Mouse (Mus musculus): ENCODE measurements around the gene Fbxo2. TPM values are rescaled to one million over a fixed set of nuclear protein-coding genes. Genes with fewer than 3 reads are reported as not detected.
"Not testable (repeated sequence)": the region's sequence is repeated elsewhere in the genome, so short reads cannot be mapped to it uniquely, and the experiment has no call there.

Fbxo2 gene
- 0.84 and 1.0 TPM in 2 replicates for polyA plus RNA-seq (2015; fragmentation: Nextera tagmentation; extraction: Ambion mirVana)

- WGBS = 1% methylated on average over 43 of the region's 43 CpGs
- peak within 1 kb of the TSS; percentile 100 for H3K4me2 ChIP-seq
- no peak within 1 kb of the TSS for H3K27ac ChIP-seq
- no peaks in the 10 kb centered on the region for H3K9me3 ChIP-seq
- peak within 1 kb of the TSS; percentile 13; the same call in 1 of the 2 replicates for H3K9ac ChIP-seq
- no peaks in the 10 kb centered on the region for H3K36me3 ChIP-seq
- H3K4me3 ChIP-seq (replicated peaks) = peak within 1 kb of the TSS; percentile 56
- peak; percentile 40 for ATAC-seq (ENCODE audit: insufficient read depth, low FRiP score, low read depth)
- H3K27me3 ChIP-seq (replicated peaks) = peaks cover 59% of the 10 kb centered on the region
- H3K4me1 ChIP-seq = peaks cover 28% of the 10 kb centered on the region
These were observed at the start of gene Fbxo2, which contains the start of gene Fbxo44 for GRCm38 (mm10) chr4:148160436-148161390. Gene Fbxo2 (plus strand): TSS chr4:148160621. Gene Fbxo44 (minus strand): TSS chr4:148160482.

DNA sequence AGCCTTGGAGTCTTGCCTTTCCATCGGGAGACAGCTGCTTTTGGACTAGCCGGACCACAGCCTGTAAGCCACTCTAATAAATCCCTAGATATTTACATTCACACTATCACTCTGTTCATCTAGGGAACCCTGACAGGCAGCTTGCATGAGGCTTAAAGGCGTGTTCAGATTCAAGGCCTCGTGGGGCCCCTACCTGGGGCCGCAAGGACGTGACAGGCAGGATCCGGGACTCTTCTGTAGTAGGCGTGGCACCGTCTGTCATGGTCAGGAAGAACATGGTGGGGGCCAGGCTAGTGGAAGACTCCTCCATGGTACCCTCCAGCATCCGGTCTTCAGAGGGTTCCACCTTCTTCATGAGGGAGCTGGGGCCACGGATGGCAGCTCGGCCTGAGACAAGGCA, 47.9 kb upstream of the Fbxo2 start:
- 68% methylated on average over 12 of the region's 12 CpGs for WGBS
- peaks cover 12% of the 10 kb centered on the region; the same call in 1 of the 2 replicates for H3K4me1 ChIP-seq
- H3K9ac ChIP-seq = no peak overlapping the region

GRCm38 (mm10) chr4:148114758-148115391, 45.5 kb upstream of the Fbxo2 start:
- Histone ChIP-seq H3K27me3 (replicated peaks) (no peaks in the 10 kb centered on the region), H3K4me2 (0 out of 2 replicates have a peak overlapping the region, but pooled peaks have one; percentile 27), H3K36me3 (no peaks in the 10 kb centered on the region), H3K4me3 (replicated peaks) (no peak overlapping the region), H3K4me1 (peaks cover 9% of the 10 kb centered on the region; the same call in 1 of the 2 replicates), H3K27ac (no peak overlapping the region), H3K9ac (no peak overlapping the region), H3K9me3 (no peaks in the 10 kb centered on the region)
- ATAC-seq (ENCODE audit: insufficient read depth, low FRiP score, low read depth) = peak; percentile 56
- WGBS = 6% methylated on average over 15 of the region's 15 CpGs

More for the DNA sequence above, 47.9 kb upstream of the Fbxo2 start:
- no peaks in the 10 kb centered on the region for H3K27me3 ChIP-seq (replicated peaks)
- no peaks in the 10 kb centered on the region for H3K9me3 ChIP-seq
- ATAC-seq (ENCODE audit: insufficient read depth, low FRiP score, low read depth) = no peak
- H3K4me3 ChIP-seq (replicated peaks) = no peak overlapping the region
- H3K4me2 ChIP-seq = no peak overlapping the region
- H3K27ac ChIP-seq = no peak overlapping the region
- H3K36me3 ChIP-seq = no peaks in the 10 kb centered on the region

DNA sequence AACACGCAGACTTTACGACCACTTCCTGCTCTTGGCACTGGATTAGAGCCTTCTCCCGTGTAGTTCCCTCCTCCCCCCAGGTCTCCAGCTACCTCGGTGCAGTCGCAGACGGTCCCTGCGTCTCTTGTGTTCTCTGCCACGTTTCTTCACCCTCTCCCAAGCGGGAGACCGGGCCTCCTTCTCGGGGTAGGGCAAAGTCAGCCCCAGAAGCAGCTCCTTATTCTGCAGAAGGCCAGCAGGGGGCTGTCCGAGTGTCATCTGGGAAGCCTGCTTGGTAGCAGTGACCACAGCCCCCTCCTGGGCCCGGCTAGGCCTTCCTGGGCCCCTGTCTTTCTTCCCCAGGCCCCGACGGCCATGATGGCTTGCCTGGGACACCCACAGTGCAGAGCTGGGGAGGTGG, 45.0 kb upstream of the Fbxo2 start:
- ATAC-seq (ENCODE audit: insufficient read depth, low FRiP score, low read depth) = 0 out of 2 replicates have a peak, but pooled peaks have one; percentile 23
- Histone ChIP-seq H3K4me2 (no peak overlapping the region), H3K9ac (no peak overlapping the region), H3K36me3 (no peaks in the 10 kb centered on the region), H3K4me1 (peaks cover 9% of the 10 kb centered on the region; the same call in 1 of the 2 replicates), H3K9me3 (no peaks in the 10 kb centered on the region), H3K27me3 (replicated peaks) (no peaks in the 10 kb centered on the region), H3K27ac (no peak overlapping the region), H3K4me3 (replicated peaks) (no peak overlapping the region)
- 6% methylated on average over 15 of the region's 15 CpGs for WGBS

- Histone ChIP-seq H3K4me1 (peaks cover 9% of the 10 kb centered on the region; the same call in 1 of the 2 replicates), H3K4me2 (no peak overlapping the region), H3K4me3 (replicated peaks) (no peak overlapping the region), H3K27ac (no peak overlapping the region), H3K9me3 (no peaks in the 10 kb centered on the region), H3K9ac (no peak overlapping the region), H3K27me3 (replicated peaks) (no peaks in the 10 kb centered on the region), H3K36me3 (no peaks in the 10 kb centered on the region)
- ATAC-seq (ENCODE audit: insufficient read depth, low FRiP score, low read depth) = no peak
- 78% methylated on average over 4 of the region's 4 CpGs for WGBS
These were observed 43.8 kb upstream of the Fbxo2 start for GRCm38 (mm10) chr4:148116657-148117056.

DNA sequence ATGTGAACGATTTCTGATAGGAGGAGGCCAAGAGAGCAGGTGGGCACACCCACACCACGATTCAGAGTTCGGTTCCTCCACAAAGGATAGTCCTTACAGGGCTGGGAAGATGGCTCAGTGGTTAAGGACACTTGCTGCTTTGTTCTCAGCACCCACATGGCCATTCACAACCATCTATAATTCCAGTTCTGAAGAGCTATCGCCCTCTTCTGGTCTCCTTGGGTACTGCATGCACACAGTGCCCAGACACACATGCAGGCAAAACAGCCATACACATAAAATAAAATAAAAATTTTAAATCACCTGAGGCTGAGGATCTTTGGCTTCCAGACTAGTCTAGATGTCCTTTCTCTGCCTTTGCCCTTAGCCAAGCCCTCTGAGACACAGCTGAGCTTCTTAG, 43.0 kb upstream of the Fbxo2 start:
- no peak for ATAC-seq (ENCODE audit: insufficient read depth, low FRiP score, low read depth)
- peaks cover 9% of the 10 kb centered on the region; the same call in 1 of the 2 replicates for H3K4me1 ChIP-seq
- no peaks in the 10 kb centered on the region for H3K36me3 ChIP-seq
- H3K27ac ChIP-seq = no peak overlapping the region
- H3K4me2 ChIP-seq = no peak overlapping the region
- no peaks in the 10 kb centered on the region for H3K9me3 ChIP-seq
- WGBS = 76% methylated on average over 4 of the region's 4 CpGs
- H3K9ac ChIP-seq = no peak overlapping the region
- H3K4me3 ChIP-seq (replicated peaks) = no peak overlapping the region
- no peaks in the 10 kb centered on the region for H3K27me3 ChIP-seq (replicated peaks)

DNA sequence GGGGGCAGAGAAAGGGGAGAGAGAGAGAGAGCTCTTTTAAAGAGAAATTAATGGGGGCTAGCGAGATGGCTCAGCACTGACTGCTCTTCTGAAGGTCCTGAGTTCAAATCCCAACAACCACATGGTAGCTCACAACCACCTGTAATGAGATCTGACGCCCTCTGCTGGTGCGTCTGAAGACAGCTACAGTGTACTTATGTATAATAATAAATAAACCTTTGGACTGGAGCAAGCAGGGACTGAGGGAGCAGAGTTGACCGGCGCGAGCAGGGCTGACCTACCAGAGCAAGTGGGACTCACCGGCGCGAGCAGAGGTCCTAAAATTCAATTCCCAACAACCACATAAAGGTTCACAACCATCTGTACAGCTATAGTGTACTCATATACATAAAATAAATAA, 40.8 kb upstream of the Fbxo2 start:
- H3K4me1 ChIP-seq; H3K27me3 ChIP-seq (replicated peaks); ATAC-seq (ENCODE audit: insufficient read depth, low FRiP score, low read depth); H3K9ac ChIP-seq; H3K36me3 ChIP-seq; H3K4me2 ChIP-seq; H3K27ac ChIP-seq; H3K9me3 ChIP-seq; H3K4me3 ChIP-seq (replicated peaks): not testable (repeated sequence)
- 85% methylated on average over 9 of the region's 9 CpGs for WGBS

GRCm38 (mm10) chr4:148120555-148120954, 39.9 kb upstream of the Fbxo2 start:
- 80% methylated on average over 9 of the region's 9 CpGs for WGBS
- H3K9me3 ChIP-seq = no peaks in the 10 kb centered on the region
- no peak overlapping the region for H3K9ac ChIP-seq
- no peak overlapping the region for H3K27ac ChIP-seq
- no peaks in the 10 kb centered on the region for H3K27me3 ChIP-seq (replicated peaks)
- no peaks in the 10 kb centered on the region for H3K36me3 ChIP-seq
- ATAC-seq (ENCODE audit: insufficient read depth, low FRiP score, low read depth) = no peak
- H3K4me3 ChIP-seq (replicated peaks) = no peak overlapping the region
- no peak overlapping the region for H3K4me2 ChIP-seq
- peaks cover 2% of the 10 kb centered on the region; the same call in 1 of the 2 replicates for H3K4me1 ChIP-seq

DNA sequence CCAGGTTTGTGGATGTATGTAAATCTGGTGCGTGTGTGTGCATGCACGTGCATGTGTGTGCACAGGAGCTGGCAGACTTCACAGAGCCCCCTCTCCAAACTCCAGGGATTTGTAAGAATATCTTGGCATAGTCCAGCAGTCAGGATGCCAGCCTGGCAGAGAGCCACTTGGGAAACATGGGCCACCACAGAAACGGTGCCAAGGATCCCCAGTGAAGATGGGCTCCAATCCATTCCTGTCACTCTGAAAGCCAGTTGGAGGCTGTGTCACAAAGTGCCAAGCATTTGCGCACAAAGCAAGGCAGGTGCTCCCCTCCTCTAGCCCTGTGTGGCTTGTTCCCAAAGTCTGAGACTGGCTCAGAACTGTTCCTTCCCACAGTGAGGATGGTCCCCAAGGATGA, 39.1 kb upstream of the Fbxo2 start:
- Histone ChIP-seq H3K27me3 (replicated peaks) (0 out of 2 replicates have a peak, but pooled peaks cover 2% of the 10 kb centered on the region), H3K27ac (no peak overlapping the region), H3K9ac (no peak overlapping the region), H3K9me3 (no peaks in the 10 kb centered on the region), H3K36me3 (no peaks in the 10 kb centered on the region), H3K4me1 (no peaks in the 10 kb centered on the region), H3K4me2 (no peak overlapping the region), H3K4me3 (replicated peaks) (no peak overlapping the region)
- ATAC-seq (ENCODE audit: insufficient read depth, low FRiP score, low read depth) = no peak
- 78% methylated on average over 4 of the region's 4 CpGs for WGBS

DNA sequence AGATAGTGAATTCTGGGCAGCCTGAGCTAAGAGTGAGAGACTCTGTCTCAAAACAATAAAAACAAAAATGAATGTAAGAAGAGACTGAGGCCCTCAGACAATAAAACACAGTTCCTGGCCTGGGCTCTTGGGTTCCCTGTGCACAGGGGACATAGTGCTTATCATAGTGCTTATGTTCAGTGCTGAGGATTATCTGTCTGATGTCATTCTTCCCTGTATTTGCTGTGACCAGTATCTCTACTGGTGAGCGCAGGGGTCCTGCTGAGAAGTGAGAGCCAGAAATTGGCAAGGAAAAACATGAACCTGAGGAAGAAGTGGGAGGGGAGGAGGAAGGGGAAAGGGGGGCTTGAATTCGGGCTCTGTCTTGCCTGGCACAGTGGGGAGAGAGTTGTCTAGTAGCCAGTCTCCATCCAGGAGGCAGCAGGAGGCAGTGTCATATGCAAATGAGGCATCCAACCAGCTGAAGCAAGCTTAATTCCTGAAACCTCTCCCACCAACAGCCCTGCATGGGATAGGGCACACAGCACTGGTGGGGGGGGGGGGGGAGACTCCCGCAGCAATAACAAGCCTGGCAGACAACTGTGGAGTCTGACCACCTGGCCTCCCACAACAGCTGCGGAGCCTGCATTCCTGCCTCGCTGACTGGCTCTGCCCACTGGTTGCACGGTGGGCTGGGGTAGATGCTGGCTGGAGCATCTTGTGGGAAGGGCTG, 38.3 kb upstream of the Fbxo2 start:
- WGBS = 29% methylated on average over 6 of the region's 6 CpGs
- no peaks in the 10 kb centered on the region for H3K36me3 ChIP-seq
- H3K4me3 ChIP-seq (replicated peaks) = no peak overlapping the region
- no peak for ATAC-seq (ENCODE audit: insufficient read depth, low FRiP score, low read depth)
- H3K9me3 ChIP-seq = no peaks in the 10 kb centered on the region
- H3K9ac ChIP-seq = no peak overlapping the region
- H3K4me2 ChIP-seq = no peak overlapping the region
- H3K27me3 ChIP-seq (replicated peaks) = 0 out of 2 replicates have a peak, but pooled peaks cover 3% of the 10 kb centered on the region
- H3K27ac ChIP-seq = no peak overlapping the region
- no peaks in the 10 kb centered on the region for H3K4me1 ChIP-seq

DNA sequence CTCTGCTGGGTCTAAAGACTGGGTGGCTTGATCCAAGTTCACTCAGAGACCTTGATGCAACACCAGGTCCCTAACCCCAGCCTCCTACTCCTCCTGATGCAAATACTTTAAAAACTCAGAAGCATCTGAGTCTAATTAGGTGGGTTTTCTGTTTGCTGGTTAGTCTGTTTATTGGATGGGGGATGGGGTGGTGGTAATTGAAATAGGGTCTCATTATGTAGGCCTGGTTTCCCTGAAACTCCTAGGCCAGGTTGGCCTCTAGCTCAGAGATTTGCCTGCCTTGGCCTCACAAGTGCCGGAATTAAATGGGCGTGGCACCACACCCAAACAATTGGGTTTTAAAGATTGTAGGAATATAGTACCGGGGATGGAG, 37.7 kb upstream of the Fbxo2 start:
- Histone ChIP-seq H3K9ac (no peak overlapping the region), H3K4me3 (replicated peaks) (no peak overlapping the region), H3K27ac (no peak overlapping the region), H3K4me1 (no peaks in the 10 kb centered on the region), H3K9me3 (no peaks in the 10 kb centered on the region), H3K27me3 (replicated peaks) (peaks cover 7% of the 10 kb centered on the region; the same call in 1 of the 2 replicates), H3K4me2 (no peak overlapping the region), H3K36me3 (no peaks in the 10 kb centered on the region)
- ATAC-seq (ENCODE audit: insufficient read depth, low FRiP score, low read depth) = no peak
- WGBS = 73% methylated on average over 3 of the region's 3 CpGs

Measured in stomach, embryonic 15.5 days (tissue).